Comparison of ENCODE assay signal across 9 mouse cellular contexts in genomic region chr19:10402771-10403494, GRCm38 (mm10). TPM values are rescaled to one million over a fixed set of nuclear protein-coding genes. Genes with fewer than 3 reads are reported as not detected.
A peak's percentile ranks its signal among the peaks of the same experiment; 100 is the strongest.
DNase-seq lines count a peak whose midpoint lies in the region; ATAC-seq and TF ChIP-seq lines count a peak whose summit lies in the region.
"Had no signal": no experiment of that assay in that cellular context is flagged by ENCODE, and none has a peak within 500 bp of the region (broad histone marks: within the 10 kb centered on the region; RNA-seq: fewer than 3 reads in every experiment).

No protein-coding gene starts in this region.

- POLR2A ChIA-PET in Patski (lab: Charles Lee) = no interaction called here

- peaks cover 33% of the 10 kb centered on the region for H3K4me1 ChIP-seq in hindbrain, embryonic 10.5 days (replicated peaks)
- peaks cover 27% of the 10 kb centered on the region for H3K4me1 ChIP-seq in hindbrain, embryonic 13.5 days (replicated peaks)
- H3K4me1 ChIP-seq in intestine, embryonic 14.5 days (replicated peaks; ENCODE audit: control insufficient read depth, insufficient read depth, low read length) = no peaks in the 10 kb centered on the region
- H3K4me1 ChIP-seq in neural tube, embryonic 11.5 days (ENCODE audit: control insufficient read depth, insufficient read depth, low read length) = no peaks in the 10 kb centered on the region
- H3K4me1 ChIP-seq: embryonic facial prominence, embryonic 13.5 days had no signal

- CTCF ChIA-PET in Patski (lab: Charles Lee) = interaction anchor here (1.9 kb wide), 1 partner anchor 9 kb away, joined by 4 read pairs; no protein-coding TSS in a partner anchor

- intact Hi-C loops in left cerebral cortex, postnatal 4 days (cut with DNase I) = no loop called here

- H3K36me3 ChIP-seq in hindbrain, embryonic 10.5 days = no peaks in the 10 kb centered on the region
- no peaks in the 10 kb centered on the region for H3K36me3 ChIP-seq in hindbrain, embryonic 13.5 days
- no peaks in the 10 kb centered on the region for H3K36me3 ChIP-seq in intestine, embryonic 14.5 days (ENCODE audit: control insufficient read depth, insufficient read depth, low read length)
- no peaks in the 10 kb centered on the region for H3K36me3 ChIP-seq in neural tube, embryonic 11.5 days (ENCODE audit: control insufficient read depth, insufficient read depth, low read length)
- H3K36me3 ChIP-seq: embryonic facial prominence, embryonic 13.5 days had no signal

- no peak overlapping the region for H3K4me2 ChIP-seq in hindbrain, embryonic 13.5 days
- H3K4me2 ChIP-seq in intestine, embryonic 14.5 days (ENCODE audit: low read length) = no peak overlapping the region
- H3K4me2 ChIP-seq in neural tube, embryonic 11.5 days (ENCODE audit: low read depth) = no peak overlapping the region
- H3K4me2 ChIP-seq: embryonic facial prominence, embryonic 13.5 days had no signal

- TF ChIP-seq CTCF in Patski (IDR thresholded peaks at IDR 0.05) = no peak

- 29% methylated on average over 16 of the region's 16 CpGs for whole genome bisulfite sequencing in hindbrain, embryonic 10.5 days
- 29% methylated on average over 16 of the region's 16 CpGs for WGBS in hindbrain, embryonic 13.5 days
- 24% methylated on average over 16 of the region's 16 CpGs for WGBS in intestine, embryonic 14.5 days
- 24% methylated on average over 16 of the region's 16 CpGs for WGBS in neural tube, embryonic 11.5 days

- H3K9me3 ChIP-seq in hindbrain, embryonic 10.5 days = no peaks in the 10 kb centered on the region
- H3K9me3 ChIP-seq in hindbrain, embryonic 13.5 days = no peaks in the 10 kb centered on the region
- no peaks in the 10 kb centered on the region for H3K9me3 ChIP-seq in intestine, embryonic 14.5 days (ENCODE audit: control insufficient read depth, low read length)
- no peaks in the 10 kb centered on the region for H3K9me3 ChIP-seq in neural tube, embryonic 11.5 days (ENCODE audit: control insufficient read depth, low read length)
- H3K9me3 ChIP-seq: embryonic facial prominence, embryonic 13.5 days had no signal

- DNase-seq in hindbrain, embryonic 10.5 days (ENCODE audit: low spot score) = peak; percentile 71
- no peak for DNase-seq in Patski (ENCODE audit: low read depth, low spot score)
- DNase-seq in cerebellum, postnatal 25 days = peak; percentile 85 to 87
- peak; percentile 93 for DNase-seq in intestine, embryonic 14.5 days (ENCODE audit: low spot score)
- DNase-seq in left cerebral cortex, postnatal 4 days = peak; percentile 77
- peak; percentile 74 for DNase-seq in neural tube, embryonic 11.5 days (ENCODE audit: low spot score)

- H3K27ac ChIP-seq in hindbrain, embryonic 10.5 days = no peak overlapping the region
- no peak overlapping the region for H3K27ac ChIP-seq in hindbrain, embryonic 13.5 days
- no peak overlapping the region for H3K27ac ChIP-seq in intestine, embryonic 14.5 days (ENCODE audit: low read depth)
- H3K27ac ChIP-seq in neural tube, embryonic 11.5 days (ENCODE audit: low read depth, low read length) = no peak overlapping the region
- H3K27ac ChIP-seq: embryonic facial prominence, embryonic 13.5 days had no signal

- in situ Hi-C loops in Patski (cut with MboI; ENCODE audit: low pct_unique_long_range_greater_than_20kb) = no loop called here

- no peak overlapping the region for H3K9ac ChIP-seq in hindbrain, embryonic 13.5 days
- no peak overlapping the region for H3K9ac ChIP-seq in intestine, embryonic 14.5 days (ENCODE audit: low read length)
- no peak overlapping the region for H3K9ac ChIP-seq in neural tube, embryonic 11.5 days (ENCODE audit: low read length)
- H3K9ac ChIP-seq: embryonic facial prominence, embryonic 13.5 days had no signal

- no peak overlapping the region for H3K4me3 ChIP-seq in hindbrain, embryonic 10.5 days
- H3K4me3 ChIP-seq in hindbrain, embryonic 13.5 days = no peak overlapping the region
- H3K4me3 ChIP-seq in intestine, embryonic 14.5 days (ENCODE audit: low read depth, low read length) = no peak overlapping the region
- H3K4me3 ChIP-seq in neural tube, embryonic 11.5 days (ENCODE audit: low read depth, low read length) = no peak overlapping the region
- H3K4me3 ChIP-seq: embryonic facial prominence, embryonic 13.5 days had no signal

- no peak for ATAC-seq in hindbrain, embryonic 13.5 days (ENCODE audit: low FRiP score)
- ATAC-seq in Patski = peak; percentile 29
- ATAC-seq in intestine, embryonic 14.5 days (replicated peaks; ENCODE audit: low FRiP score, low TSS enrichment, low read depth) = 0 out of 2 replicates have a peak, but pooled peaks have one; percentile 43
- ATAC-seq in neural tube, embryonic 11.5 days (ENCODE audit: insufficient read depth, low FRiP score, low TSS enrichment) = no peak
- ATAC-seq in inflammation-experienced regulatory T-cells, adult 6 months = no peak

- H3K27me3 ChIP-seq in hindbrain, embryonic 10.5 days (ENCODE audit: insufficient read depth, poor library complexity, severe bottlenecking) = peaks cover 7% of the 10 kb centered on the region; the same call in 1 of the 2 replicates
- H3K27me3 ChIP-seq in hindbrain, embryonic 13.5 days = 0 out of 2 replicates have a peak, but pooled peaks cover 4% of the 10 kb centered on the region
- H3K27me3 ChIP-seq in Patski = peaks cover 52% of the 10 kb centered on the region
- H3K27me3 ChIP-seq in intestine, embryonic 14.5 days (replicated peaks; ENCODE audit: control insufficient read depth, insufficient read depth, low read length) = no peaks in the 10 kb centered on the region
- H3K27me3 ChIP-seq in neural tube, embryonic 11.5 days (ENCODE audit: control insufficient read depth, insufficient read depth, low read length) = no peaks in the 10 kb centered on the region
- H3K27me3 ChIP-seq: embryonic facial prominence, embryonic 13.5 days had no signal

RNA-seq across cellular contexts. Expression of gene Syt7, which starts 14.0 kb away (rescaled TPM):
- 0.98 and 1.5 TPM in 2 replicates for polyA plus RNA-seq in hindbrain, embryonic 10.5 days (2016; fragmentation: Nextera tagmentation; extraction: Ambion mirVana)
- 7.9 and 8.4 TPM in 2 replicates for polyA plus RNA-seq in hindbrain, embryonic 13.5 days (2015; fragmentation: Nextera tagmentation; extraction: Ambion mirVana)
- 4.1 TPM for polyA plus RNA-seq in Patski (2021)
- polyA plus RNA-seq in intestine, embryonic 14.5 days (2014; fragmentation: Nextera tagmentation; extraction: Ambion mirVana) = 1.5 TPM in 2 replicates
- total RNA-seq in left cerebral cortex, postnatal 4 days (2021) = 100 to 1,000 TPM; 209 to 213 TPM
- 3.7 and 4.7 TPM in 2 replicates for polyA plus RNA-seq in neural tube, embryonic 11.5 days (2014; fragmentation: Nextera tagmentation; extraction: Ambion mirVana)
- under 1 TPM in 1 of 3 experiments, not detected in 2; 0.05 TPM for polyA plus RNA-seq in inflammation-experienced regulatory T-cells, adult 6 months (2017; shearing (Covaris generic))

RNA-seq across cellular contexts. Expression of gene Lrrc10b, which starts 54.3 kb away (rescaled TPM):
- polyA plus RNA-seq in hindbrain, embryonic 10.5 days (2016; fragmentation: Nextera tagmentation; extraction: Ambion mirVana) = 1.9 and 2.0 TPM in 2 replicates
- polyA plus RNA-seq in hindbrain, embryonic 13.5 days (2015; fragmentation: Nextera tagmentation; extraction: Ambion mirVana) = 0.53 and 1.1 TPM in 2 replicates
- 0.06 TPM for polyA plus RNA-seq in Patski (2021)
- 0.35 and 0.60 TPM in 2 replicates for polyA plus RNA-seq in intestine, embryonic 14.5 days (2014; fragmentation: Nextera tagmentation; extraction: Ambion mirVana)
- 1 to 10 TPM; 3.7 to 5.0 TPM for total RNA-seq in left cerebral cortex, postnatal 4 days (2021)
- polyA plus RNA-seq in neural tube, embryonic 11.5 days (2014; fragmentation: Nextera tagmentation; extraction: Ambion mirVana) = 0.55 and 0.56 TPM in 2 replicates
- polyA plus RNA-seq in inflammation-experienced regulatory T-cells, adult 6 months (2017; shearing (Covaris generic)) = not detected

Comparison
In these comparisons a context has a peak if more than half of its experiments do, and no peak if none do; other contexts are left out.
1. ATAC-seq: peak in Patski (single experiment) and intestine, embryonic 14.5 days (single experiment); none in hindbrain, embryonic 13.5 days (single experiment), neural tube, embryonic 11.5 days (single experiment) and inflammation-experienced regulatory T-cells, adult 6 months (single experiment).